Mouse (Mus musculus): Measurements from ENCODE around the gene Nr2e1.

DNA sequence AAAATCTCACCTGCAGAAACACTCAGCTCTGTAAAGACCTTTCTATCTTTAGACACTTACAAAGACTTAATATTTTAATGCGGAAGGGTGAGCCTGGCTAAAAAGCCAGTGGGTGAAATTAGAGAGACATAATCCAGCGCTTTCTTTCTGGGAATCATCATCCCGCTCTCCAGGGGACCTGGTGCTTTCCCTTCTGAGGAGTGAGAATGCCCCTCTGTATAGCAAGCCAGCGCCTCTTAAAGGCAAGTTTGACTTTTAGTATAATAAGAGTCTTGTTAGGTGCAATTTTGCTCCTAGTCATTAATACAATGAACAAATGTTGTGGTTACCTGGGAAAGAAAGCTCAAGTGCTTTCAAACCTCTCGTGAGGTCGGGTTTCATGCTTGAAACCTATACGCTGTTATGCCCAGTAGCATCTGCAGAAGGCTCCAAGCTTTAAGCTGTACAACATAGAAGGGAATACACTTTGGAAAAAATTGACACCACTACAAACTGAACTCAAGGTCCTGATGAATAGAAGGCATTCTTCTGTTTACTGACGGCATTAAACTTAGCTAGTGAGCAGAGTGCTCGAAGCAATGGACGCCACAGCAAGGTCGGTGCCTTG, 59.8 kb downstream of the Nr2e1 start:
- TF ChIP-seq POLR2AphosphoS5 (IDR thresholded peaks at IDR 0.05; ENCODE audit: borderline replicate concordance, low read depth, low read length) (no peak), MAZ (IDR thresholded peaks at IDR 0.05; ENCODE audit: low read depth, low read length) (no peak), BHLHE40 (IDR thresholded peaks at IDR 0.05; ENCODE audit: borderline replicate concordance, low read depth, low read length) (no peak), CTCF (IDR thresholded peaks at IDR 0.05 in 2 of 3, conservative IDR thresholded peaks at IDR 0.05 in 1 of 3; ENCODE audit: control insufficient read depth in 1 of 3, insufficient read depth in 1 of 3, low read depth in 2 of 3, low read length in 3 of 3, poor library complexity in 1 of 3, severe bottlenecking in 1 of 3) (no peak)
